Mouse (Mus musculus) E14TG2a.4 (cell line): ENCODE measurements around the gene Mark1.

Experiments
- H3K27me3 ChIP-seq: 2 replicates; pipeline ENCODE4 v1.6.1; 2014; ENCODE audit warnings: low read length, control low read depth; ENCODE audit not compliant: insufficient read depth
- H3K36me3 ChIP-seq: 2 replicates; pipeline ENCODE4 v1.6.1; 2014; ENCODE audit warnings: low read length, control low read depth; ENCODE audit not compliant: insufficient read depth
- H3K4me1 ChIP-seq: replicated peaks from 2 replicates; pipeline ENCODE4 v1.6.1; 2014; ENCODE audit warnings: low read depth, low read length, control low read depth
- H3K4me3 ChIP-seq: replicated peaks from 2 replicates; pipeline ENCODE4 v1.5.1; 2014; ENCODE audit warnings: mild to moderate bottlenecking, low read length
- H3K9me3 ChIP-seq: 2 replicates; pipeline ENCODE4 v1.6.1; 2014; ENCODE audit warnings: low read length, control low read depth
- CTCF ChIP-seq: conservative IDR thresholded peaks from 2 replicates; pipeline ENCODE4 v1.5.1; 2014; ENCODE audit warnings: low read length
- NANOG ChIP-seq: IDR thresholded peaks from 2 replicates; pipeline ENCODE4 v1.6.1; 2014; ENCODE audit warnings: borderline replicate concordance, low read length, mixed read lengths
- POU5F1 ChIP-seq: IDR thresholded peaks from 2 replicates; pipeline ENCODE4 v1.6.1; 2014; ENCODE audit warnings: low read length, borderline replicate concordance

Gene Mark1

GRCm38 (mm10) chr1:184951057-184951456, 48.3 kb downstream of the Mark1 start:
- no peaks in the 10 kb centered on the region for H3K4me1 ChIP-seq
- H3K9me3 ChIP-seq = no peaks in the 10 kb centered on the region
- TF ChIP-seq POU5F1 (no peak), NANOG (no peak), CTCF (no peak)
- H3K36me3 ChIP-seq = no peaks in the 10 kb centered on the region
- H3K27me3 ChIP-seq = no peaks in the 10 kb centered on the region
- no peak overlapping the region for H3K4me3 ChIP-seq

DNA sequence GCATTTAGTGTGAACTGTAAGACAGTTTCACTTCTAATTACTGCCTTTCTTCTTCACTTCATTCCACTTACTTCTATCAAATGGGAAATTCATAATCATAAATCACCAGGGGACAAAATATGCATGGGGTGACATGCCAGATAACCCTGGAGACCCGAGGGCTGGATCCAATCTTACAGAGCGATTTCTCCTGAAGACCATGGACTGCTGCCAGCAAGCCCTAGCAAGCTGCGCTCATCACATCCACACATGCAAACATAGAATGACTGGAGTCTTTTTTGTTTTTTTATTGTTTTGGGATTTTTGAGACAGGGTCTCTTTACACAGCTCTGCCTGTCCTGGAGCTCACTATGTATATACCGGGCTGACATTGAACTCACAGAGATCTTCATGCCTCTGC, 61.3 kb downstream of the Mark1 start:
- Histone ChIP-seq H3K4me1 (no peaks in the 10 kb centered on the region), H3K4me3 (no peak overlapping the region)
- TF ChIP-seq POU5F1 = no peak
- no peak for TF ChIP-seq NANOG
- no peak for TF ChIP-seq CTCF

DNA sequence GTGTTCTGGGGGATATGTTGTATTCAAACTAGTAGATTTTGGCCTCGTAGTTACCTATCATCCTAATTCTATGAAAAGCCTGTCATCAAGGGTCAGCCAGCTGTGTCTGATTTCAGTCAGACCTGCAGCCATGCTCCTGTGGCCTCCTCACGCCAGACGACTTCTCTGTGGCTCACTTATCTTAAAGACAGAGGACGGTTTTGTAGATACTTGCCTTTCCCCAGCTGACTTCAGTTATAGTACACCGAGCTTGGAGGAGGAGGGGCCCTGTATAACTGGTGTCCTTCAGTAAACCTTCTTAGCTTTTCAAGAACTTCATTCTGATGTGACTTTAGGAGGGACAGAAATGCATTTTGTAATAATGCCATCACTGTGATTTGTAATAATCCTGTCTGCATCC, 63.4 kb downstream of the Mark1 start:
- TF ChIP-seq POU5F1 = no peak
- no peak for TF ChIP-seq CTCF
- no peak for TF ChIP-seq NANOG
- Histone ChIP-seq H3K36me3 (no peaks in the 10 kb centered on the region), H3K4me1 (no peaks in the 10 kb centered on the region), H3K27me3 (no peaks in the 10 kb centered on the region), H3K9me3 (0 out of 2 replicates have a peak, but pooled peaks cover 3% of the 10 kb centered on the region), H3K4me3 (no peak overlapping the region)

More for the DNA sequence above, 61.3 kb downstream of the Mark1 start:
- 0 out of 2 replicates have a peak, but pooled peaks cover 3% of the 10 kb centered on the region for H3K9me3 ChIP-seq
- H3K27me3 ChIP-seq = no peaks in the 10 kb centered on the region
- no peaks in the 10 kb centered on the region for H3K36me3 ChIP-seq

GRCm38 (mm10) chr1:184935490-184935889, 63.9 kb downstream of the Mark1 start:
- Histone ChIP-seq H3K9me3 (0 out of 2 replicates have a peak, but pooled peaks cover 3% of the 10 kb centered on the region), H3K4me3 (no peak overlapping the region), H3K4me1 (no peaks in the 10 kb centered on the region), H3K36me3 (no peaks in the 10 kb centered on the region), H3K27me3 (no peaks in the 10 kb centered on the region)
- no peak for TF ChIP-seq NANOG
- TF ChIP-seq CTCF = no peak
- TF ChIP-seq POU5F1 = no peak

- Histone ChIP-seq H3K9me3 (0 out of 2 replicates have a peak, but pooled peaks cover 3% of the 10 kb centered on the region), H3K36me3 (no peaks in the 10 kb centered on the region), H3K27me3 (no peaks in the 10 kb centered on the region), H3K4me3 (no peak overlapping the region), H3K4me1 (no peaks in the 10 kb centered on the region)
- TF ChIP-seq NANOG (no peak), POU5F1 (no peak), CTCF (no peak)
Measured at GRCm38 (mm10) chr1:184931097-184931496, 68.3 kb downstream of the Mark1 start.

DNA sequence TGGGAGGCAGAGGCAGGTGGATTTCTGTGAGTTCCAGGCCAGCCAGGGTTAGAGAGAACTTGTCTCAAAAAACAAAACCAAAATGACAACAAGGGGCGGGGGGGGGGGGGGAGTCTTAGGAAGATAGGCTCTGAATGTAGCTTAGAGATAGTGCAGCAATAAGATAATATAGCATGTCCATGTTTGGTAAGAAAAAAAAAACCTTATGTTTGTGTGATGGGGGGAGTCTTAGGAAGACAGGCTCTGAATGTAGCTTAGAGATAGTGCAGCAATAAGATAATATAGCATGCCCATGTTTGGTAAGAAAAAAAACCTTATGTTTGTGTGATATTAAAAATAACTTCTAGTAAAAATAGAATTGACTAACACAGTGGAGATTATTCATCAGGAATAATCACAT, 71.0 kb downstream of the Mark1 start:
- TF ChIP-seq CTCF = no peak
- TF ChIP-seq POU5F1 = no peak
- TF ChIP-seq NANOG = no peak
- Histone ChIP-seq H3K9me3 (no peaks in the 10 kb centered on the region), H3K4me3 (no peak overlapping the region), H3K36me3 (no peaks in the 10 kb centered on the region), H3K4me1 (no peaks in the 10 kb centered on the region), H3K27me3 (no peaks in the 10 kb centered on the region)

- Histone ChIP-seq H3K4me3 (no peak overlapping the region), H3K36me3 (no peaks in the 10 kb centered on the region), H3K9me3 (no peaks in the 10 kb centered on the region), H3K27me3 (no peaks in the 10 kb centered on the region), H3K4me1 (no peaks in the 10 kb centered on the region)
- TF ChIP-seq CTCF (no peak), POU5F1 (no peak), NANOG (no peak)
Measured at GRCm38 (mm10) chr1:184927911-184928310, 71.5 kb downstream of the Mark1 start.

DNA sequence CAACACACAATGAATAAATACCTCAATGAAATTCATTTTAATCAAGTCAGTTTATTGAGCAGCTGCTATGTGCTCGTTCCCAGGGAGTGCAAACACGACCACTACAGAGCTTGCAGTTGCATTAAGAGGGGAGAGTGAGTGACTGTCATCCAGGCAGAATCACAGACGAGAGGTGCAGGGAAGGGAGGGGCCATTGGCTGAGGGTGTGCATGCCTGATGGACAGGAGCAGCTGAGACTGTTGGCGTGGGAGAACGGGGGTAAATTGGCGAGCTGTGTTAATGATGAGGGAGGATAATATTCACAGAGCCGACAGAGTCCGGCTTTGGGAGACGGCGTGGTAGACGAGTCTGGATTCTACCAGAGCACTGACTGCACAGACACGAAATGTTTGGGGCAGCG, 76.5 kb downstream of the Mark1 start:
- no peak overlapping the region for H3K4me3 ChIP-seq
- H3K27me3 ChIP-seq = 0 out of 2 replicates have a peak, but pooled peaks cover 2% of the 10 kb centered on the region
- TF ChIP-seq CTCF (no peak), POU5F1 (no peak), NANOG (no peak)
- no peaks in the 10 kb centered on the region for H3K4me1 ChIP-seq
- no peaks in the 10 kb centered on the region for H3K9me3 ChIP-seq
- H3K36me3 ChIP-seq = no peaks in the 10 kb centered on the region

GRCm38 (mm10) chr1:184920057-184920456, 79.3 kb downstream of the Mark1 start:
- Histone ChIP-seq H3K36me3 (no peaks in the 10 kb centered on the region), H3K4me1 (0 out of 2 replicates have a peak, but pooled peaks cover 2% of the 10 kb centered on the region), H3K4me3 (no peak overlapping the region), H3K9me3 (no peaks in the 10 kb centered on the region), H3K27me3 (0 out of 2 replicates have a peak, but pooled peaks cover 2% of the 10 kb centered on the region)
- no peak for TF ChIP-seq CTCF
- no peak for TF ChIP-seq POU5F1
- TF ChIP-seq NANOG = no peak
